Mouse (Mus musculus): ENCODE data around the gene Hist1h2bj. TPM values are rescaled to one million over a fixed set of nuclear protein-coding genes. Genes with fewer than 3 reads are reported as not detected.
"Not testable (repeated sequence)": the region's sequence is repeated elsewhere in the genome, so short reads cannot be mapped to it uniquely, and the experiment has no call there.

Gene Hist1h2bj
- polyA plus RNA-seq, 1 experiment from 2014 or later: 13.2 TPM

- no peak for DNase-seq (ENCODE audit: low spot score)
These were observed 8.4 kb upstream of the Hist1h2bj start for GRCm38 (mm10) chr13:22034443-22035266.

GRCm38 (mm10) chr13:22035267-22036148 is 7.5 kb upstream of the Hist1h2bj start, which contains the start of the genes Hist1h2ah and Hist1h2bk:
TSS of gene Hist1h2ah (minus strand) at chr13:22035568.
TSS of gene Hist1h2bk (plus strand) at chr13:22035870.
- under 1% methylated on average over 22 of the region's 69 CpGs for WGBS
- ATAC-seq (replicated peaks; ENCODE audit: low FRiP score): peak; percentile 91

More at GRCm38 (mm10) chr13:22034443-22035266, 8.4 kb upstream of the Hist1h2bj start:
- under 1% methylated on average over 10 of the region's 14 CpGs for WGBS
- Histone ChIP-seq H3K36me3 (ENCODE audit: control insufficient read depth, insufficient read depth, low read length) (no peaks in the 10 kb centered on the region), H3K4me1 (replicated peaks; ENCODE audit: control insufficient read depth, insufficient read depth, low read length) (peaks cover 21% of the 10 kb centered on the region; the same call in 1 of the 2 replicates), H3K27me3 (replicated peaks; ENCODE audit: control insufficient read depth, insufficient read depth, low read length) (no peaks in the 10 kb centered on the region), H3K4me2 (peak overlapping the region; percentile 80), H3K27ac (ENCODE audit: low read depth, low read length) (peak overlapping the region; percentile 94), H3K4me3 (ENCODE audit: low read depth, low read length) (peak overlapping the region; percentile 45), H3K9me3 (ENCODE audit: control insufficient read depth, low read length) (no peaks in the 10 kb centered on the region), H3K9ac (ENCODE audit: low read depth, low read length) (peak overlapping the region; percentile 89)
- no peak for ATAC-seq (replicated peaks; ENCODE audit: low FRiP score)

GRCm38 (mm10) chr13:22036149-22036956 is 6.7 kb upstream of the Hist1h2bj start:
- peak overlapping the region; percentile 60 for H3K4me2 ChIP-seq
- H3K9me3 ChIP-seq (ENCODE audit: control insufficient read depth, low read length): no peaks in the 10 kb centered on the region
- 2% methylated on average over 20 of the region's 23 CpGs for WGBS
- DNase-seq (ENCODE audit: low spot score) (peak; percentile 69), ATAC-seq (replicated peaks; ENCODE audit: low FRiP score) (peak; percentile 14)
- H3K4me1 ChIP-seq (replicated peaks; ENCODE audit: control insufficient read depth, insufficient read depth, low read length): peaks cover 20% of the 10 kb centered on the region; the same call in 1 of the 2 replicates
- peak overlapping the region; percentile 94 for H3K27ac ChIP-seq (ENCODE audit: low read depth, low read length)
- no peaks in the 10 kb centered on the region for H3K36me3 ChIP-seq (ENCODE audit: control insufficient read depth, insufficient read depth, low read length)
- H3K9ac ChIP-seq (ENCODE audit: low read depth, low read length): peak overlapping the region; percentile 75
- H3K27me3 ChIP-seq (replicated peaks; ENCODE audit: control insufficient read depth, insufficient read depth, low read length): no peaks in the 10 kb centered on the region
- peak overlapping the region; percentile 29 for H3K4me3 ChIP-seq (ENCODE audit: low read depth, low read length)

More at GRCm38 (mm10) chr13:22035267-22036148, 7.5 kb upstream of the Hist1h2bj start, which contains the start of the genes Hist1h2ah and Hist1h2bk:
- peak within 1 kb of the TSS; percentile 94 for H3K27ac ChIP-seq (ENCODE audit: low read depth, low read length)
- H3K4me2 ChIP-seq: peak within 1 kb of the TSS; percentile 80
- peak within 1 kb of the TSS; percentile 89 for H3K9ac ChIP-seq (ENCODE audit: low read depth, low read length)
- H3K4me3 ChIP-seq (ENCODE audit: low read depth, low read length): peak within 1 kb of the TSS; percentile 45
- H3K4me1 ChIP-seq (replicated peaks; ENCODE audit: control insufficient read depth, insufficient read depth, low read length): peaks cover 20% of the 10 kb centered on the region; the same call in 1 of the 2 replicates
- H3K27me3 ChIP-seq (replicated peaks; ENCODE audit: control insufficient read depth, insufficient read depth, low read length); H3K9me3 ChIP-seq (ENCODE audit: control insufficient read depth, low read length); H3K36me3 ChIP-seq (ENCODE audit: control insufficient read depth, insufficient read depth, low read length): not testable (repeated sequence)
- peak; percentile 82 for DNase-seq (ENCODE audit: low spot score)

GRCm38 (mm10) chr13:22036986-22037385 is 6.0 kb upstream of the Hist1h2bj start:
- no peak for DNase-seq (ENCODE audit: low spot score)
- Histone ChIP-seq H3K4me2 (peak overlapping the region; percentile 60), H3K27ac (ENCODE audit: low read depth, low read length) (peak overlapping the region; percentile 94), H3K9me3 (ENCODE audit: control insufficient read depth, low read length) (no peaks in the 10 kb centered on the region), H3K4me3 (ENCODE audit: low read depth, low read length) (peak overlapping the region; percentile 29), H3K4me1 (replicated peaks; ENCODE audit: control insufficient read depth, insufficient read depth, low read length) (peaks cover 20% of the 10 kb centered on the region; the same call in 1 of the 2 replicates), H3K9ac (ENCODE audit: low read depth, low read length) (peak overlapping the region; percentile 75), H3K27me3 (replicated peaks; ENCODE audit: control insufficient read depth, insufficient read depth, low read length) (no peaks in the 10 kb centered on the region), H3K36me3 (ENCODE audit: control insufficient read depth, insufficient read depth, low read length) (no peaks in the 10 kb centered on the region)
- 63% methylated on average over 3 of the region's 3 CpGs for WGBS
- ATAC-seq (replicated peaks; ENCODE audit: low FRiP score): no peak

- Histone ChIP-seq H3K36me3 (ENCODE audit: control insufficient read depth, insufficient read depth, low read length) (no peaks in the 10 kb centered on the region), H3K4me3 (ENCODE audit: low read depth, low read length) (no peak overlapping the region), H3K9ac (ENCODE audit: low read depth, low read length) (peak overlapping the region; percentile 48), H3K27ac (ENCODE audit: low read depth, low read length) (peak overlapping the region; percentile 94), H3K27me3 (replicated peaks; ENCODE audit: control insufficient read depth, insufficient read depth, low read length) (no peaks in the 10 kb centered on the region), H3K9me3 (ENCODE audit: control insufficient read depth, low read length) (no peaks in the 10 kb centered on the region), H3K4me2 (peak overlapping the region; percentile 60), H3K4me1 (replicated peaks; ENCODE audit: control insufficient read depth, insufficient read depth, low read length) (peaks cover 20% of the 10 kb centered on the region; the same call in 1 of the 2 replicates)
- 57% methylated on average over 2 of the region's 2 CpGs for WGBS
- DNase-seq (ENCODE audit: low spot score): no peak
- ATAC-seq (replicated peaks; ENCODE audit: low FRiP score): no peak
These were observed 5.6 kb upstream of the Hist1h2bj start for GRCm38 (mm10) chr13:22037415-22037814.

- H3K36me3 ChIP-seq (ENCODE audit: control insufficient read depth, insufficient read depth, low read length): no peaks in the 10 kb centered on the region
- H3K4me1 ChIP-seq (replicated peaks; ENCODE audit: control insufficient read depth, insufficient read depth, low read length): peaks cover 20% of the 10 kb centered on the region
- no peaks in the 10 kb centered on the region for H3K27me3 ChIP-seq (replicated peaks; ENCODE audit: control insufficient read depth, insufficient read depth, low read length)
- DNase-seq (ENCODE audit: low spot score) (no peak), ATAC-seq (replicated peaks; ENCODE audit: low FRiP score) (no peak)
- H3K9me3 ChIP-seq (ENCODE audit: control insufficient read depth, low read length): no peaks in the 10 kb centered on the region
- H3K4me2 ChIP-seq: peak overlapping the region; percentile 71
- peak overlapping the region; percentile 40; the same call in 1 of the 2 replicates for H3K4me3 ChIP-seq (ENCODE audit: low read depth, low read length)
- WGBS: 65% methylated on average over 5 of the region's 5 CpGs
- H3K9ac ChIP-seq (ENCODE audit: low read depth, low read length): peak overlapping the region; percentile 73
- H3K27ac ChIP-seq (ENCODE audit: low read depth, low read length): peak overlapping the region; percentile 99
These were observed 3.6 kb upstream of the Hist1h2bj start for GRCm38 (mm10) chr13:22039364-22039763.

- 5% methylated on average over 2 of the region's 2 CpGs for WGBS
- no peak for DNase-seq (ENCODE audit: low spot score)
- peak overlapping the region; percentile 71 for H3K4me2 ChIP-seq
- H3K27me3 ChIP-seq (replicated peaks; ENCODE audit: control insufficient read depth, insufficient read depth, low read length): no peaks in the 10 kb centered on the region
- H3K4me3 ChIP-seq (ENCODE audit: low read depth, low read length): peak overlapping the region; percentile 40
- H3K9me3 ChIP-seq (ENCODE audit: control insufficient read depth, low read length): no peaks in the 10 kb centered on the region
- H3K36me3 ChIP-seq (ENCODE audit: control insufficient read depth, insufficient read depth, low read length): no peaks in the 10 kb centered on the region
- H3K4me1 ChIP-seq (replicated peaks; ENCODE audit: control insufficient read depth, insufficient read depth, low read length): peaks cover 22% of the 10 kb centered on the region
- peak overlapping the region; percentile 99 for H3K27ac ChIP-seq (ENCODE audit: low read depth, low read length)
- peak overlapping the region; percentile 73 for H3K9ac ChIP-seq (ENCODE audit: low read depth, low read length)
- no peak for ATAC-seq (replicated peaks; ENCODE audit: low FRiP score)
These were observed 3.0 kb upstream of the Hist1h2bj start for GRCm38 (mm10) chr13:22039951-22040463.
